Mouse (Mus musculus) bone marrow, adult 2 months (tissue): ENCODE results near the gene Alkbh5. TPM values are rescaled to one million over a fixed set of nuclear protein-coding genes. Genes with fewer than 3 reads are reported as not detected.

ENCODE experiments used
- H3K27ac ChIP-seq: fragments of 200-500 bp; 2 replicates; pipeline ENCODE4 v1.5.1; 2012; ENCODE audit warnings: low read depth, mild to moderate bottlenecking, control low read depth, inconsistent platforms, low read length; ENCODE audit not compliant: control insufficient read depth, poor library complexity, insufficient read depth
- H3K4me1 ChIP-seq: fragments of 200-500 bp; 2 replicates; pipeline ENCODE4 v1.6.1; 2011; ENCODE audit warnings: low read length; ENCODE audit not compliant: control insufficient read depth, insufficient read depth
- H3K4me3 ChIP-seq: fragments of 200-500 bp; replicated peaks from 2 replicates; pipeline ENCODE3; 2011; ENCODE audit warnings: mild to moderate bottlenecking, low read depth, low read length, control low read depth; ENCODE audit not compliant: control insufficient read depth
- CTCF ChIP-seq: fragments of 200-500 bp; IDR thresholded peaks from 2 replicates; pipeline ENCODE4 v1.5.1; 2011; ENCODE audit warnings: low read length, control low read depth; ENCODE audit not compliant: control insufficient read depth, insufficient read depth
- POLR2A ChIP-seq: fragments of 200-500 bp; IDR thresholded peaks from 2 replicates; pipeline ENCODE4 v1.6.1; 2011; ENCODE audit warnings: low read depth, mild to moderate bottlenecking, control low read depth, low read length, borderline replicate concordance; ENCODE audit not compliant: control insufficient read depth
- WGBS: fragments of 180-500 bp; shearing (Covaris S2); methylation state at CpG from one replicate; pipeline ENCODE4 v1.1.7; 2018; 5-methylcytosine and 5-hydroxymethylcytosine counted together
- polyA plus RNA-seq: library from polyadenylated mRNA; stranded (reverse); fragments of >200 nt; gene quantifications from 2 replicates; pipeline ENCODE4 v1.2.4, GENCODE M21; 2011; ENCODE audit warnings: low replicate concordance; ENCODE audit not compliant: missing spikeins, insufficient read depth, insufficient read length

Gene Alkbh5
- polyA plus RNA-seq, 1 experiment, result 19.5 TPM

DNA sequence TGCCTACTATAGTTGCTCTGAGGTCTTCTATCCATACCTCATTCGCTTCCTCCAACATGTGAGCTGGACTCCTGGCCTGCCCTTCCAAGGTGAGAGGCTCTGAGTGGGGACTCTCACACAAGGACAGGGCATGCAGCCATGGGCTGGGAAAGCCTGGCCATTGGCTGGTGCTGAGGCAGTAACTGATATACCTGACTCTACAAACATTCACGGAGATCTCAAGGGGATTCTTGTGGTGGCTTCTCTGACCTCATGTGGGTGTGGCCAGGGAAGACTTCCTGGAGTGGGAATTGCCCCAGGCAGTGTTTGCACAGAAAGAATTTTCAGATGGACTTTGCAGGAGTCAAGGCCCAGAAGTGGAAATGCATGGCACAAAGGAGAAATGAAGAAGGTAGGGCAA is 21.2 kb upstream of the Alkbh5 start:
- Histone ChIP-seq H3K27ac (no peak overlapping the region), H3K4me1 (no peaks in the 10 kb centered on the region), H3K4me3 (no peak overlapping the region)
- 77% methylated on average over 2 of the region's 2 CpGs for WGBS
- no peak for TF ChIP-seq POLR2A
- TF ChIP-seq CTCF, result no peak

DNA sequence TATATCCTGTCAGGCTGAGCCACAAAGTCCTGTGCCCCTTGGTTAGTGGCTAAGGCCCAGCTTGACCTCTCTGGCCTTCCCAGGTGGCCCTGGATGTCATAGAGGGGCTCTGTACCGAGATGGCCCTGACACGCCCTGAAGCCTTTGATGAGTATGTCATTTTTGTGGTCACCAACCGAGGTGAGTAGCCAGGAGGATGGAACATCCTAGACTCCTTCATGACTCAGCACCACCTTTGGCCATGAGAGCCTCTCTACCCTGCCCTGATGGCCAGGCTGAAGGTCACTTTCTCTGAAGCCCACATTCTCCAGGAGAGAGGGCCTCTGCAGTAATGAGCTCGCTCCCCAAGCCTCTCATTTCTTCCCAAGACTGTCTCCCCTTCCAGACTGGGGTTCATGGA is 17.9 kb upstream of the Alkbh5 start:
- no peak overlapping the region for H3K27ac ChIP-seq
- no peak overlapping the region for H3K4me3 ChIP-seq
- no peak for TF ChIP-seq POLR2A
- TF ChIP-seq CTCF, result no peak
- no peaks in the 10 kb centered on the region for H3K4me1 ChIP-seq
- WGBS, result 63% methylated on average over 4 of the region's 4 CpGs

GRCm38 (mm10) chr11:60522027-60522426 is 14.2 kb upstream of the Alkbh5 start:
- no peak overlapping the region for H3K4me3 ChIP-seq
- H3K4me1 ChIP-seq, result no peaks in the 10 kb centered on the region
- 81% methylated on average over 5 of the region's 5 CpGs for WGBS
- no peak overlapping the region for H3K27ac ChIP-seq
- TF ChIP-seq POLR2A, result no peak
- TF ChIP-seq CTCF, result no peak

DNA sequence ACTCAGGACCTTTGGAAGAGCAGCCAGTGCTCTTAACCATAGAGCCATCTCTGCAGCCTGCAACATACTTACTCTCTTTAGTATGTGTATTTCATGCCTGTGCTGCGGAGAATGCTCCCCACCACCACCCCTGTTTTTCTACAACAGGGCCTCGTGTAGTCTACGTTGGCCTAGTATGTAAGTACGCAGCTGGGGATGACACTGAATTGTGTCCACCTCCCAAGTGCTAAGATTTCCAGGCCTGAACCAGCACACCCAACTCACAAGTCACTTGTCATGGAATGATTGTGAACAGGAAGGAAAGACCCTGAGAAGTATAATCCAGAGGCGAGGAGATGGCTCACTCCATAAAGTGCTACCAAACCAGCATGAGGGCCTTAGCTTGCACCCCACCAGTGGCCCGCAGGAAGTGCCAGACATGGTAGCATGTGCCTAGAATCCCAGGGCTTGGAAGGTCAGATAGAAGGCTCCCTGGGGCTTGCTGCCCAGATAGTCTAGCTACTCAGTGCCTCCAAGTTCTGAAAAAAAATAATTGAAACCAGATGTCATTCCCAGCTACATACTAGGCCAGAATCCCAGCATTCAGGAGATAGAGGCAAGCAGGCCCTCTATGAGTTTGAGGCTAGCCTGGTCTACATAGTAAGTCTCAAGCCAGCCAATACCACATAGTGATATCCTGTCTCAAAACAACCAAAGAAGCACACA is 13.4 kb upstream of the Alkbh5 start:
- H3K4me1 ChIP-seq, result no peaks in the 10 kb centered on the region
- 87% methylated on average over 6 of the region's 6 CpGs for WGBS
- TF ChIP-seq CTCF (no peak), POLR2A (no peak)
- no peak overlapping the region for H3K4me3 ChIP-seq
- H3K27ac ChIP-seq, result no peak overlapping the region

DNA sequence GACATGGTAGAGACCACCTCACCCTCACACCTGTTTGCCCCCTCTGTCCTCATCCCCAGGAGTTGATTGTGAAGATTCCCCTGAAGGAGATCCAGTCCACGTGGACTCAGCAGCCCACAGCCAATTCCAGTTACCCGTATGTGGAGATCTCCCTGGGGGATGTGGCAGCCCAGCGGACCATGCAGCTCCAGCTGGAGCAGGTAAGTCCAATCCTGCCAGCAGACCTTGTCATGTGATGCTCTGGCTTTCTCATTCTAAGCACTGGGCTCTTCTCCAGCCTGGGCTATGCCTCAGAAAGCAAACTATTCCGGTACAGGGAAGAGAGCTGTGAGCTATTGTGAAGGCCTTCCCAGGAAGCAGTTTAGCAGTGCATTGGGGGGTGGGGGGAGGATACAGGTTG is 9.7 kb upstream of the Alkbh5 start:
- no peak overlapping the region for H3K27ac ChIP-seq
- no peak overlapping the region for H3K4me3 ChIP-seq
- WGBS, result 84% methylated on average over 4 of the region's 4 CpGs
- H3K4me1 ChIP-seq, result no peaks in the 10 kb centered on the region
- no peak for TF ChIP-seq POLR2A

DNA sequence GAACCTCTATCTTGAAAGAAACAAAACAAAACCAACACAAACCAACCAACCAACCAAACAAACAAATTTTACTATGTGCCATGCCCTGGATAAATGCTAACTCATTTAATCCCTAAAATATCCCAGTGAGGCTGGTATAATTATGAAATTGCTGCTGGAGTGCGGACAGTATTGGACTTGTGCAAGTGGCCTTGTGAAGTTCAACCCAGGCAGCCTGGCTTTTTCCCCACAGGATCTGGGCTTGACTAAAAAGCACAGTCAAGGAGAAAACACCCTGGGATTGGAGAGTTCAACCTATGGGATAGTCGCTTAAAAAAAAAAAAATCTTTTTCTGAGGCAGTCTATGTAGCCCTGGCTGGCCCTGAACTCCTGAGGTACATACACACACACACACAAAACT is 505 bp upstream of the Alkbh5 start:
- TF ChIP-seq POLR2A (no peak), CTCF (no peak)
- H3K4me3 ChIP-seq, result no peak overlapping the region
- 89% methylated on average over 2 of the region's 2 CpGs for WGBS
- H3K4me1 ChIP-seq, result peaks cover 3% of the 10 kb centered on the region
- H3K27ac ChIP-seq, result no peak overlapping the region

DNA sequence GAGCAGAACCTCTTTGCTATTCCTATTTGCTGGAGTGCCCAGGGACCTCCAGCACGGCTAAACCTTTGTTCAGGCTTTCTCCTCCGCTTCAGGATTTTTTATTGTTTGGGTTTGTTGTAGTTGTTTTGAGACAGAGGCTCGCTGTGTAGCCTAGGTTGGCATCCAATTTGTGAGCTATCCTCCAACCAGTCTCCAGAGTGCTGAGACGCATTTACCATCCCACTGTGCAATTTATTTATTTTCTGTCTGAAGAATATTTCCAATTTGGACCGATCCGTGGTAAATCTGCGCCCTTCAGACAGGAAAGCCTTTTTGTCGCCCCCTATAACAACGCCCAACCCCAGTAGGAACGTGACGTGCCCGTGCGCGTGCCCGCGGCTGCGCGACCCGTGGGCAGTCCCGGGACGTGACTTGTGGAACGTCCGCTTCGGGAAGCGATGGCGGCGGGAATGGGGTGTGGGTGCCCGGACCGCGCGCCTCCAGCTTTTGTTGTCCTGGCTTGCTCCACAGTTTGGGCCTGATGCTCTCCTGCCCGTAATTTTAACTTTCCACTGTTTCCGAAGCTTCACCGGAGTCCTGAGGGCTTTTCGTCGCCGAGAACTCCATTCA is 782 bp downstream of the Alkbh5 start:
- H3K4me1 ChIP-seq, result peaks cover 3% of the 10 kb centered on the region
- H3K4me3 ChIP-seq, result peak overlapping the region; percentile 94
- TF ChIP-seq POLR2A (peak; percentile 66; the same call in 1 of the 2 replicates), CTCF (no peak; the same call in 1 of the 2 replicates)
- H3K27ac ChIP-seq, result peak overlapping the region; percentile 98
- WGBS, result under 1% methylated on average over 37 of the region's 37 CpGs

DNA sequence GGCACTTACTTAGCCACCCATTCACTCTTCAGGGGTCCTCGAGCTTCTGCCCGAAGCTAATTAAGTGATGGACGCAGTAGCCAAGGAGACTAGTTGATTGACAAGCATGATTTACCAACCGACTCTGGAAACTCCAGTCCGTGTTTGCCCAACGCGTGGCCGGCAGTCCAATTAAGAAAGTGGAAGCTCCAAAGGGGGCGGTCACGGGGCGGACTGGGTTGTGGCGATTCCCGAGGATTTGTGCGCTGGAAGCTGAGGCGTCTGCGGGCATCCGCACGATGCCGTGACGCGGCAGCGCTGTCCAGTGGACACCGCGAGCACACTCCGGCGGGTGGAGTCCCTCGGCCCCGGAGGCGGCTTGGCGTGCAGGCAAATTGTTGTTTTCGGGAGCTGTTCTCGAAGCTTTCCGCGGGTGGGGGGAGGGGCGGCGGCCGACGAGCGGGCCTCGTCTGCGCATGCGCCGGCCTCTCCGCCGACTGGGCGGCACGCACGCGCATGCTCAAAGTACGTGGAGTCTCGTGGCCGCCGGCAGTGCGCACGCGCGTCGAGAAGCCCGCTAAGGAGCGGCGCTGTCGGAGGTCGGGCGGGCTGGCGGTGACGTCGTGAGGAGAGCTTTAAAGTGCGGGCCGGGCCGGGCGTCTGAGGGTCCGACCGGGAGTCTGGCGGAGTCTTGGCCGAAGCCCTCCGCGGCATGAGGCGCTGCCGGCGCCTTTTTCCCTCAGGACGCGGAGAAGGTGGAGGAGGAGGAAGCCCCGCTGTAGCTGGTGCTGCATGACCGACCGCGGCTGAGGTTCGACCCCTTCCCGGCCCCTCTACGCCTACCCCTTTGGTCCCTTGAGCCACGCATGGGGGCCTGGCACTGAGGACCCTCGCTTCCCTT is 1.5 kb downstream of the Alkbh5 start:
- peak overlapping the region; percentile 98 for H3K27ac ChIP-seq
- TF ChIP-seq CTCF (no peak; the same call in 1 of the 2 replicates), POLR2A (peak; percentile 65; the same call in 1 of the 2 replicates)
- under 1% methylated on average over 90 of the region's 91 CpGs for WGBS
- peak overlapping the region; percentile 94 for H3K4me3 ChIP-seq
- peaks cover 3% of the 10 kb centered on the region for H3K4me1 ChIP-seq
